In genomic region chr12:21330961-21331576, GRCm38 (mm10) we compare ENCODE assay signal across 12 mouse cellular contexts. TPM values are rescaled to one million over a fixed set of nuclear protein-coding genes. Genes with fewer than 3 reads are reported as not detected.
A peak's percentile ranks its signal among the peaks of the same experiment; 100 is the strongest.
DNase-seq lines count a peak whose midpoint lies in the region; ATAC-seq and TF ChIP-seq lines count a peak whose summit lies in the region.
"Had no signal": no experiment of that assay in that cellular context is flagged by ENCODE, and none has a peak within 500 bp of the region (broad histone marks: within the 10 kb centered on the region; RNA-seq: fewer than 3 reads in every experiment).

No protein-coding gene starts in this region.

- H3K27me3 ChIP-seq in kidney, postnatal 0 days (ENCODE audit: insufficient read depth, low read length), result no peaks in the 10 kb centered on the region
- H3K27me3 ChIP-seq in kidney, embryonic 14.5 days (ENCODE audit: control insufficient read depth, insufficient read depth, low read length), result no peaks in the 10 kb centered on the region
- no peaks in the 10 kb centered on the region for H3K27me3 ChIP-seq in small intestine, adult 2 months (ENCODE audit: control insufficient read depth, insufficient read depth, low read length)

- ATAC-seq in kidney, postnatal 0 days (replicated peaks; ENCODE audit: low FRiP score, low read depth), result no peak
- no peak for ATAC-seq in kidney, embryonic 14.5 days (ENCODE audit: low FRiP score, low TSS enrichment)
- no peak for ATAC-seq in megakaryocyte-erythroid progenitor cell, adult 5-6 weeks (replicated peaks; ENCODE audit: low FRiP score, low TSS enrichment, poor library complexity, severe bottlenecking)

- no peaks in the 10 kb centered on the region for H3K9me3 ChIP-seq in kidney, postnatal 0 days (replicated peaks; ENCODE audit: low read length)
- no peaks in the 10 kb centered on the region for H3K9me3 ChIP-seq in kidney, embryonic 14.5 days (ENCODE audit: control insufficient read depth, low read length)
- H3K9me3 ChIP-seq: hindbrain, embryonic 10.5 days; midbrain, embryonic 10.5 days had no signal

- H3K4me1 ChIP-seq in kidney, postnatal 0 days (replicated peaks; ENCODE audit: insufficient read depth, low read length), result no peaks in the 10 kb centered on the region
- H3K4me1 ChIP-seq in kidney, embryonic 14.5 days (ENCODE audit: control insufficient read depth, insufficient read depth, low read length), result no peaks in the 10 kb centered on the region
- no peaks in the 10 kb centered on the region for H3K4me1 ChIP-seq in small intestine, adult 2 months (ENCODE audit: control insufficient read depth, insufficient read depth, insufficient read length, low read length)
- H3K4me1 ChIP-seq: hindbrain, embryonic 10.5 days; midbrain, embryonic 10.5 days had no signal

- no peak overlapping the region for H3K4me2 ChIP-seq in kidney, postnatal 0 days (ENCODE audit: low read length)
- no peak overlapping the region for H3K4me2 ChIP-seq in kidney, embryonic 14.5 days (replicated peaks; ENCODE audit: low read depth, low read length)

- no peak overlapping the region for H3K4me3 ChIP-seq in kidney, postnatal 0 days (replicated peaks; ENCODE audit: low read depth, low read length)
- H3K4me3 ChIP-seq in kidney, embryonic 14.5 days (ENCODE audit: low read length), result no peak overlapping the region
- no peak overlapping the region for H3K4me3 ChIP-seq in small intestine, adult 2 months (ENCODE audit: low read depth, low read length)
- H3K4me3 ChIP-seq: hindbrain, embryonic 10.5 days; layer of hippocampus, adult 2 months; midbrain, embryonic 10.5 days had no signal

- peak; percentile 16; the same call in 1 of the 2 replicates for TF ChIP-seq CTCF in kidney, postnatal 0 days (IDR thresholded peaks at IDR 0.05; ENCODE audit: low read depth)
- no peak for TF ChIP-seq CTCF in small intestine, adult 2 months (IDR thresholded peaks at IDR 0.05; ENCODE audit: extremely low read depth, insufficient read length, insufficient replicate concordance, low read depth, low read length)

- H3K9ac ChIP-seq in kidney, postnatal 0 days (ENCODE audit: low read depth, low read length), result no peak overlapping the region
- H3K9ac ChIP-seq in kidney, embryonic 14.5 days (ENCODE audit: low read depth, low read length), result no peak overlapping the region

- DNase-seq in kidney, postnatal 0 days (ENCODE audit: low spot score), result no peak
- DNase-seq in frontal cortex, postnatal 36 days (ENCODE audit: low spot score in 2 of 2), result peak; percentile 53 to 79
- DNase-seq in left cerebral cortex, postnatal 14 days (ENCODE audit: low spot score in 2 of 2), result peak; percentile 55 to 61
- DNase-seq in urinary bladder, postnatal 25 days (ENCODE audit: low spot score), result no peak
- DNase-seq: cerebellum, adult 9-11 months; kidney, adult 8-10 months had no signal

- peaks cover 58% of the 10 kb centered on the region for H3K36me3 ChIP-seq in kidney, postnatal 0 days (ENCODE audit: insufficient read depth, low read length)
- peaks cover 83% of the 10 kb centered on the region for H3K36me3 ChIP-seq in kidney, embryonic 14.5 days (ENCODE audit: control insufficient read depth, insufficient read depth, low read length)
- peaks cover 61% of the 10 kb centered on the region for H3K36me3 ChIP-seq in small intestine, adult 2 months (ENCODE audit: control insufficient read depth, insufficient read depth, low read length)

- intact Hi-C loops in left cerebral cortex, postnatal 14 days (cut with DNase I), result no loop called here

- no peak for TF ChIP-seq POLR2A in small intestine, adult 2 months (IDR thresholded peaks at IDR 0.05; ENCODE audit: low read depth, low read length)

- WGBS in kidney, postnatal 0 days, result 80% methylated on average over 10 of the region's 10 CpGs
- 90% methylated on average over 10 of the region's 10 CpGs for WGBS in kidney, embryonic 14.5 days
- 80% methylated on average over 10 of the region's 10 CpGs for WGBS in small intestine, adult 2 months

- no peak overlapping the region for H3K27ac ChIP-seq in kidney, postnatal 0 days
- H3K27ac ChIP-seq in kidney, embryonic 14.5 days (ENCODE audit: low read depth, low read length), result no peak overlapping the region
- H3K27ac ChIP-seq in small intestine, adult 2 months (ENCODE audit: insufficient read depth, low read depth, low read length), result 0 out of 2 replicates have a peak overlapping the region, but pooled peaks have one; percentile 19
- H3K27ac ChIP-seq: hindbrain, embryonic 10.5 days; layer of hippocampus, adult 2 months; midbrain, embryonic 10.5 days had no signal

RNA-seq across cellular contexts. Expression of gene Iah1, which starts 14.9 kb away (rescaled TPM):
- polyA plus RNA-seq in kidney, postnatal 0 days (2015; fragmentation: Nextera tagmentation; extraction: Ambion mirVana), result 150 and 152 TPM in 2 replicates
- 74.6 and 75.2 TPM in 2 replicates for polyA plus RNA-seq in kidney, embryonic 14.5 days (2014; fragmentation: Nextera tagmentation; extraction: Ambion mirVana)
- total RNA-seq in left cerebral cortex, postnatal 14 days (2021), result 10 to 100 TPM; 18.3 to 21.2 TPM
- 10.7 and 63.7 TPM in 2 replicates for polyA plus RNA-seq in small intestine, adult 2 months (2012; rRNA removed)
- 38.0 and 40.6 TPM in 2 replicates for total RNA-seq in megakaryocyte-erythroid progenitor cell, adult 5-6 weeks (2014; fragmentation: Nextera tagmentation)
- 20.5 and 40.9 TPM in 2 replicates for total RNA-seq in megakaryocyte-erythroid progenitor cell, adult 5-6 weeks (2017)

RNA-seq across cellular contexts. Expression of gene Adam17, which starts 42.4 kb away (rescaled TPM):
- polyA plus RNA-seq in kidney, postnatal 0 days (2015; fragmentation: Nextera tagmentation; extraction: Ambion mirVana), result 34.6 and 35.0 TPM in 2 replicates
- polyA plus RNA-seq in kidney, embryonic 14.5 days (2014; fragmentation: Nextera tagmentation; extraction: Ambion mirVana), result 28.6 and 46.8 TPM in 2 replicates
- 10 to 100 TPM; 17.9 to 20.4 TPM for total RNA-seq in left cerebral cortex, postnatal 14 days (2021)
- polyA plus RNA-seq in small intestine, adult 2 months (2012; rRNA removed), result 3.4 and 10.1 TPM in 2 replicates
- total RNA-seq in megakaryocyte-erythroid progenitor cell, adult 5-6 weeks (2014; fragmentation: Nextera tagmentation), result 41.1 and 43.1 TPM in 2 replicates
- total RNA-seq in megakaryocyte-erythroid progenitor cell, adult 5-6 weeks (2017), result 47.5 and 52.2 TPM in 2 replicates

RNA-seq across cellular contexts. Expression of gene Itgb1bp1, which starts 45.0 kb away (rescaled TPM):
- 50.9 and 52.6 TPM in 2 replicates for polyA plus RNA-seq in kidney, postnatal 0 days (2015; fragmentation: Nextera tagmentation; extraction: Ambion mirVana)
- polyA plus RNA-seq in kidney, embryonic 14.5 days (2014; fragmentation: Nextera tagmentation; extraction: Ambion mirVana), result 42.9 and 43.5 TPM in 2 replicates
- 10 to 100 TPM; 34.3 to 37.1 TPM for total RNA-seq in left cerebral cortex, postnatal 14 days (2021)
- polyA plus RNA-seq in small intestine, adult 2 months (2012; rRNA removed), result 2.1 and 3.7 TPM in 2 replicates
- 30.4 and 38.6 TPM in 2 replicates for total RNA-seq in megakaryocyte-erythroid progenitor cell, adult 5-6 weeks (2014; fragmentation: Nextera tagmentation)
- total RNA-seq in megakaryocyte-erythroid progenitor cell, adult 5-6 weeks (2017), result 17.6 and 20.4 TPM in 2 replicates

RNA-seq across cellular contexts. Expression of gene Cpsf3, which starts 45.9 kb away (rescaled TPM):
- polyA plus RNA-seq in kidney, postnatal 0 days (2015; fragmentation: Nextera tagmentation; extraction: Ambion mirVana), result 81.0 and 83.5 TPM in 2 replicates
- polyA plus RNA-seq in kidney, embryonic 14.5 days (2014; fragmentation: Nextera tagmentation; extraction: Ambion mirVana), result 87.6 and 120 TPM in 2 replicates
- 10 to 100 TPM; 43.6 to 48.4 TPM for total RNA-seq in left cerebral cortex, postnatal 14 days (2021)
- polyA plus RNA-seq in small intestine, adult 2 months (2012; rRNA removed), result 3.7 and 9.9 TPM in 2 replicates
- total RNA-seq in megakaryocyte-erythroid progenitor cell, adult 5-6 weeks (2014; fragmentation: Nextera tagmentation), result 126 and 154 TPM in 2 replicates
- 105 and 107 TPM in 2 replicates for total RNA-seq in megakaryocyte-erythroid progenitor cell, adult 5-6 weeks (2017)

Comparison
In these comparisons a context has a peak if more than half of its experiments do, and no peak if none do; other contexts are left out.
1. DNase-seq: peak in frontal cortex, postnatal 36 days (2 of 2) and left cerebral cortex, postnatal 14 days (2 of 2); none in kidney, postnatal 0 days (single experiment) and urinary bladder, postnatal 25 days (single experiment).